Mouse (Mus musculus) heart, embryonic 13.5 days (tissue): ENCODE measurements around the gene Add2. TPM values are rescaled to one million over a fixed set of nuclear protein-coding genes. Genes with fewer than 3 reads are reported as not detected.

Experiments used
- ATAC-seq: fragments of 200-750 bp; cut with Nextera tagmentation; 2 replicates; pipeline ENCODE4 v1.8.0; 2017; ENCODE audit warnings: moderate TSS enrichment; ENCODE audit not compliant: insufficient number of reproducible peaks, low FRiP score, low TSS enrichment; ENCODE audit errors: extremely low read depth
- H3K27ac ChIP-seq: fragments of 300-500 bp; sonication (generic); replicated peaks from 2 replicates; pipeline ENCODE4 v1.5.1; 2015; ENCODE audit warnings: moderate library complexity, mild to moderate bottlenecking, inconsistent platforms
- H3K27me3 ChIP-seq: fragments of 300-500 bp; sonication (generic); replicated peaks from 2 replicates; pipeline ENCODE4 v1.6.1; 2015; ENCODE audit warnings: mild to moderate bottlenecking, inconsistent platforms
- H3K36me3 ChIP-seq: fragments of 300-500 bp; sonication (generic); 2 replicates; pipeline ENCODE4 v1.6.1; 2015; ENCODE audit warnings: mild to moderate bottlenecking, inconsistent platforms
- H3K4me1 ChIP-seq: fragments of 300-500 bp; sonication (generic); 2 replicates; pipeline ENCODE4 v1.6.1; 2015; ENCODE audit warnings: inconsistent platforms
- H3K4me2 ChIP-seq: fragments of 300-500 bp; sonication (generic); 2 replicates; pipeline ENCODE4 v1.6.1; 2015; ENCODE audit warnings: inconsistent platforms, mild to moderate bottlenecking, moderate library complexity
- H3K4me3 ChIP-seq: fragments of 300-500 bp; sonication (generic); 2 replicates; pipeline ENCODE4 v1.5.1; 2015; ENCODE audit warnings: moderate library complexity, mild to moderate bottlenecking, inconsistent platforms
- H3K9ac ChIP-seq: fragments of 300-500 bp; sonication (generic); 2 replicates; pipeline ENCODE4 v1.6.1; 2015; ENCODE audit warnings: inconsistent platforms, mild to moderate bottlenecking, moderate library complexity
- H3K9me3 ChIP-seq: fragments of 300-500 bp; sonication (generic); 2 replicates; pipeline ENCODE4 v1.6.1; 2016; ENCODE audit warnings: inconsistent platforms
- WGBS: fragments of 180-500 bp; shearing (Covaris S2); methylation state at CpG from one replicate; pipeline ENCODE4 v1.1.7; 2015; ENCODE audit warnings: mixed read lengths; 5-methylcytosine and 5-hydroxymethylcytosine counted together
- polyA plus RNA-seq: library from polyadenylated mRNA; unstranded; fragments of >200 nt; fragmentation: Nextera tagmentation; extraction: Ambion mirVana; gene quantifications from 2 replicates; pipeline ENCODE4 v1.2.1, GENCODE M21; 2015

The Add2 gene
- polyA plus RNA-seq, 1 experiment from 2014 or later, result 6.4 TPM

DNA sequence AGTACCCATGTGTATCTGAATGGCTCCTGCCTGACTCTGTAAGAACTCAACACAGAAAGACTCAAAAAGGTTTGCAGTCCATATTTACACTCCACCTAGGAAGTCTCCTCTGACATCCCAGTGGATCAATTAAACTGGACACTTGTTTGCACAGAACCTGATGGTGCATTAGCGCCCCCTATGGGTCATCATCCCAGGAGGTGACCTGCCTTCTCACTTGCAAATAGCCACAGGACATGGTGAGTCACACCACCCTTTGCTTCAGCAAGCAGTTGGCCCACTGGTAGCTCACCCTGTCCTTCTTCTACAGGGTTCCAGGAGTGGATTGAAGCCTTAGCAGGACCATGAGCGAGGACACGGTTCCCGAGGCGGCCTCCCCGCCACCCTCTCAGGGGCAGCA lies 57.0 kb downstream of the Add2 start:
- WGBS, result 61% methylated on average over 6 of the region's 6 CpGs
- Histone ChIP-seq H3K4me3 (no peak overlapping the region), H3K27ac (no peak overlapping the region), H3K4me2 (no peak overlapping the region), H3K9me3 (no peaks in the 10 kb centered on the region), H3K9ac (no peak overlapping the region), H3K36me3 (no peaks in the 10 kb centered on the region), H3K4me1 (peaks cover 5% of the 10 kb centered on the region), H3K27me3 (no peaks in the 10 kb centered on the region)
- ATAC-seq, result no peak

DNA sequence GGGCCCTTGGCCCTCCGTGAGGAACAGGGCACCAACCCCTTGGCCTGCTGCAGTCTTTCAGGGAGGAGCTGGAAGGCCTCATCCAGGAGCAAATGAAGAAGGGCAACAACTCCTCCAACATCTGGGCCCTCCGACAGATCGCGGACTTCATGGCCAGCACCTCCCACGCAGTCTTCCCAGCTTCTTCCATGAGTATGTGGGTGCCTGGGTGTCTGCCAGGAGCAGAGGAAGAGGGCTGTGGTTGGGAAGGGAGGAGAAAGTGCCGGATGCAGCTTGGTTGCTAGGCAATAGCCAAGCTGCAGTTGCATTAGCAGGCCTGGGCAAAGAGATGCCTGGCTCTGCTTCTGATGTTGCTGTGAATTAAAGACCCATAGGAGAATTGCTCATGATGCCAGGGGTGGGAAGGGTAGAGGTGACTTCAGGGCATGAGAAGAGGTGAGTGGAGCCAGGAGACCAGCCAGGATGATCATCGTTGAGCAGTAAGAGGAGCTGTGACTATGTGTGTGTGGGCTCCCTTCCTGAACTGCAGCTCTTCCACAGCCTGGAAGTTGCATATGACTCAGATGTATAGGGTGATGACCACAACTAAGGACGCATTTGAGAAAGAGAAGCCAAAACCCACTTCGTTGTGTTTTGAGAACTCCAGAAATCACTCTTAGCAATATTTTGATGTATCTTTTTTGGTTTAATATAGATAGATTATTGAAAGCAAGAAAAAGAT lies 58.5 kb downstream of the Add2 start:
- Histone ChIP-seq H3K27me3 (no peaks in the 10 kb centered on the region), H3K36me3 (no peaks in the 10 kb centered on the region), H3K27ac (no peak overlapping the region), H3K4me3 (no peak overlapping the region), H3K4me1 (peaks cover 5% of the 10 kb centered on the region), H3K9ac (no peak overlapping the region), H3K4me2 (peak overlapping the region; percentile 3; the same call in 1 of the 2 replicates), H3K9me3 (no peaks in the 10 kb centered on the region)
- ATAC-seq, result no peak
- WGBS, result 56% methylated on average over 9 of the region's 9 CpGs

DNA sequence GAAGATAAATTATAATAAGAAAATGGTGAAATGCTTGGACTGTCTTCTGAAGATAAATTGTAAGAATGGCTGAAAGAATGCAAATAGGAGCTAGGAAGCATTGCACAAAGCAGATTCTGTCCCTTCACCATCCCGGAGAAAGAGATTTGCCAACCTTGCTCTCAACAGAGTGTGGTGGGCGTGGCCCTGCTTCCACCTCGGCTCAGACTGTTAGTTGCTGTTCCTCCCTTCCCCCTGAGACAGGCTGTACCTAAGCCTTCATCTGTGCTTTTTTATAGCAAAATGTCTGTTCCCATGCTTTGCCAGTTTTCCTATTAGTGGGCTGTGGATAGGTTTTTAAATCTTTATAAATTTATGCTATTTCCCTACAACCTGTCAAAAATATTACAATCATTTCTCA lies 59.3 kb downstream of the Add2 start:
- Histone ChIP-seq H3K9me3 (no peaks in the 10 kb centered on the region), H3K36me3 (no peaks in the 10 kb centered on the region), H3K27me3 (no peaks in the 10 kb centered on the region), H3K4me2 (no peak overlapping the region), H3K27ac (no peak overlapping the region), H3K9ac (no peak overlapping the region), H3K4me3 (no peak overlapping the region), H3K4me1 (peaks cover 6% of the 10 kb centered on the region)
- ATAC-seq, result no peak
- 28% methylated on average over 3 of the region's 3 CpGs for WGBS

DNA sequence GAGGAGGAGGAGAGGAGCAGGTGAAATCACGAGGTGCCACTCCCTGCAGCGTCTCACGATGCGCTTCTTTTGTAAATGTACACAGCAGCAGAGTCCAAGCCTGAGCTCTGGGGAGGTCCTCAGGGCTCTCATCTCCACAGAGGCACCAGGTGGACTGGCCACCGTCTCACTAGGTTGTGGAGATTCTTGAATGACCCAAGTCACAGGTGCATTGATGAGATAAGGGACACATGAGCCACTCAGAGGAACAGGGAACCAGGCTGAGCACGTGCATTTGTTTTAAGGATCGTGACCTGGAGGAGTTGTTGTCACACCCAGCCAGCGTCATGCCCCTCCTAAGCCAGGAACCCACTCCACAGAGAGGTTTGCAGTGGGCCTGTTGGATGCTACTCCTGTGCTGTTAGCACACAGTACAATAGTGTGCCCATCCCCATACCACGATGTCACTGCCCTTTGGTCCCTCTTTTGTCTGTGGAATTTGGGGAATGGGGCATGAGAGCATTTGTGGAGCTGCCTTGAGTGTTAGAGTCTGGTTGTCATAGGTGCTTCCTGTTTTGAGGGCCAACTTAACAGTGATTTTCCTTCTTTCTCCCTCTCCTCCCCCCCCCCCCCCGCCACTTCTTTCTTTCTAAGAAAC lies 65.8 kb downstream of the Add2 start:
- ATAC-seq, result peak; percentile 57; the same call in 1 of the 2 replicates
- Histone ChIP-seq H3K27ac (no peak overlapping the region), H3K4me1 (peaks cover 17% of the 10 kb centered on the region; the same call in 1 of the 2 replicates), H3K36me3 (no peaks in the 10 kb centered on the region), H3K4me3 (no peak overlapping the region), H3K9ac (no peak overlapping the region), H3K27me3 (no peaks in the 10 kb centered on the region), H3K9me3 (no peaks in the 10 kb centered on the region), H3K4me2 (no peak overlapping the region)
- 65% methylated on average over 10 of the region's 10 CpGs for WGBS

DNA sequence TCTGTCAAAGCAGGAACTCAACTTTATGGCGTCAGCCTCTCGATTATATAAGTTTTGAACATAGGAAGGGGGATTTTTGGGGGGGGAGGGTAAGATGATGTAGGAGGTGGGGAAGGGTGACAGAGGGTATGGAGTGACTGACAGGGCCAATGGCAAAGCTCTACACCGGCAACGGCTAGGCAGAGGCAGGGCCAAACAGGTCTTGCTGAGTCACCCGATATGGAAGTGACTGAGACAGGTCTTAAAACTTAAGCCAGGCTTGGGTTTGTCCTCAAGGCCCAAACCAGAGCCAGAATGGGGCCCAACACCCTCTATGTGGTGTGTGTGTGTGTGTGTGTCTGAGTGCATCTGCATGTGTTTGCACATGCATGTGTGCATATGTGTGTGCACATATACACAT lies 67.0 kb downstream of the Add2 start:
- Histone ChIP-seq H3K27me3 (0 out of 2 replicates have a peak, but pooled peaks cover 2% of the 10 kb centered on the region), H3K27ac (no peak overlapping the region), H3K9ac (no peak overlapping the region), H3K36me3 (no peaks in the 10 kb centered on the region), H3K4me2 (no peak overlapping the region), H3K4me3 (no peak overlapping the region), H3K4me1 (peaks cover 17% of the 10 kb centered on the region; the same call in 1 of the 2 replicates), H3K9me3 (no peaks in the 10 kb centered on the region)
- WGBS, result 70% methylated on average over 5 of the region's 5 CpGs
- ATAC-seq, result peak; percentile 44; the same call in 1 of the 2 replicates

DNA sequence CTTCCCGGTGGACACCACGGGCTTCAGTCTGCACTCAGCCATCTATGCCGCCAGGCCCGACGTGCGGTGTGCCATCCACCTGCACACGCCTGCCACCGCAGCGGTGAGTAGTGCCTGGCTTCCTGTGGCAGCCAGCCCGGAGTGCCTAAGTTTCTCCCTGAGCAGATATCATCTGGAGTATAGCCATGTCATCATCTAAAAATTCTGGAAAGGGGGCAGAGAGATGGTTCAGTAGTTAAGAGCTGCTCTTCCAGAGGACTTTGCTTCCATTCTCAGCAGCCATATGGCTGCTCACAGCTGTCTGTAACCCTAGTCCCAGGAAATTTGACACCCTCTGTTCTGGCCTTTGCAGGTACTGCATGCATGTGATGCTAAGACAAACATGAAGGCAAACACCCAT lies 68.3 kb downstream of the Add2 start:
- H3K4me3 ChIP-seq, result no peak overlapping the region

DNA sequence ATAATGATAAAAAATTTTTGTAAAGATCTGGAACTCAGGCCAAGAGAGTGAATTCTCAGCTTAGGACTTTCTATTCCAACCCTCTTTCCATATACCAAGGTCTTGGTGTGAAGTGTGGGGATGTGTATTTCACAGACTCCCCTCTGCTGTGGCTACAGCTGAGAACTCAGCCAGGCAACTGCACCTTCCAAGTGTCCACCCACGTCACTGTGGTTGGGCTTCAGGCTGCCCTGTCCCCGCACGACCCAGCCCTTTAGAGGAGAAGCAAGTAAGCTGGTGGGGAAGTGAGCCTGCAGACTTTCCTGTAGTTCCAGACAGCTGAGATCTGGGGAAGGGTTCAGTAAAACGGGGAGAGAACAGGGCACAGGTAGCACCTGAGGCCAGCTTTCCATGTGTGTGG lies 68.7 kb downstream of the Add2 start:
- Histone ChIP-seq H3K27me3 (0 out of 2 replicates have a peak, but pooled peaks cover 2% of the 10 kb centered on the region), H3K4me1 (peaks cover 17% of the 10 kb centered on the region; the same call in 1 of the 2 replicates), H3K4me2 (no peak overlapping the region), H3K9me3 (no peaks in the 10 kb centered on the region), H3K36me3 (no peaks in the 10 kb centered on the region), H3K27ac (no peak overlapping the region), H3K9ac (no peak overlapping the region), H3K4me3 (no peak overlapping the region)
- 50% methylated on average over 4 of the region's 4 CpGs for WGBS
- no peak for ATAC-seq

More for the DNA sequence above, 68.3 kb downstream of the Add2 start:
- ATAC-seq, result no peak
- Histone ChIP-seq H3K4me1 (peaks cover 17% of the 10 kb centered on the region; the same call in 1 of the 2 replicates), H3K27me3 (0 out of 2 replicates have a peak, but pooled peaks cover 2% of the 10 kb centered on the region), H3K36me3 (no peaks in the 10 kb centered on the region), H3K9ac (no peak overlapping the region), H3K9me3 (no peaks in the 10 kb centered on the region), H3K27ac (no peak overlapping the region), H3K4me2 (no peak overlapping the region)
- WGBS, result 88% methylated on average over 10 of the region's 10 CpGs

DNA sequence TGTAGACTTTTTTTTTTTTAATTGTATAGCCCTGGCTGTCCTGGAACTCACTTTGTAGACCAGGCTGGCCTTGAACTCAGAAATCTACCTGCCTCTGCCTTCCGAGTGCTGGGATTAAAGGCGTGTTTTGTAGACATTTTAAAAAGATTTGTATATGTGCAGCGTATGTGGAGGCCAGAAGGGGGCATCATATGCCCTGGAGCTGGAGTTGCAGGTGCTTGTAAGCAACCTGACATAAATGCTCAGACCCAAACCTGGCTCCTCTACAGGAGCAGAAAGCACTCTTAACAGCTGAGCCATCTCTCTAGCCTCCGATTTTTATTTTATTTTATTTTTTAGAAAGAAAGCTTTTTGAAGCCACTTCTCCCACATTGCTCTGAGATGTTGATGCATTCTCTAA lies 70.5 kb downstream of the Add2 start:
- 72% methylated on average over 4 of the region's 4 CpGs for WGBS
- no peak overlapping the region for H3K4me3 ChIP-seq

DNA sequence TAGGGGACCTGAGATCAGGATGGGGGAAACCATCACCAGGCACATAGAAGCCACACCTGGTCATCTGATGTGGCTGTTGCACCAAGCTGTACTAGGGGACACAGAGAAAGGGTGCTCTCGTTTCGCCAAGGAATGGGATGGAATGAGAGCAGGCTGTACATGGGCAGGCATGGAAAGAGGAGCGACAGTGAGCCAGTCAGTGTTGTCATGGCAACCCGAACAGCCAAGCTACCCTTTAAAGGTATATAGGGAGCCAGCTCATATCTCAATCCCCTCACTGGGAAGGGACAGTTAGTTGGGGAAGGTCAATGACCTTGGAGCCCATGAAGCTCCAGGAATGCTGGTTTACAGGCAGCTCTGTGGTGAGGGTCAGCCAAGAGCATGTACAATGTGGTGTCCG lies 73.0 kb downstream of the Add2 start:
- 0 out of 2 replicates have a peak, but pooled peaks cover 2% of the 10 kb centered on the region for H3K27me3 ChIP-seq
- H3K4me3 ChIP-seq, result no peak overlapping the region
- no peaks in the 10 kb centered on the region for H3K36me3 ChIP-seq
- H3K4me2 ChIP-seq, result no peak overlapping the region
- H3K9me3 ChIP-seq, result no peaks in the 10 kb centered on the region
- no peak for ATAC-seq
- H3K9ac ChIP-seq, result no peak overlapping the region
- H3K27ac ChIP-seq, result no peak overlapping the region
- no peaks in the 10 kb centered on the region for H3K4me1 ChIP-seq
- 87% methylated on average over 5 of the region's 5 CpGs for WGBS

More for the DNA sequence above, 70.5 kb downstream of the Add2 start:
- H3K9ac ChIP-seq, result no peak overlapping the region
- no peaks in the 10 kb centered on the region for H3K36me3 ChIP-seq
- 0 out of 2 replicates have a peak, but pooled peaks cover 5% of the 10 kb centered on the region for H3K4me1 ChIP-seq
- no peak for ATAC-seq
- no peak overlapping the region for H3K27ac ChIP-seq
- H3K9me3 ChIP-seq, result no peaks in the 10 kb centered on the region
- H3K4me2 ChIP-seq, result no peak overlapping the region
- H3K27me3 ChIP-seq, result 0 out of 2 replicates have a peak, but pooled peaks cover 2% of the 10 kb centered on the region

DNA sequence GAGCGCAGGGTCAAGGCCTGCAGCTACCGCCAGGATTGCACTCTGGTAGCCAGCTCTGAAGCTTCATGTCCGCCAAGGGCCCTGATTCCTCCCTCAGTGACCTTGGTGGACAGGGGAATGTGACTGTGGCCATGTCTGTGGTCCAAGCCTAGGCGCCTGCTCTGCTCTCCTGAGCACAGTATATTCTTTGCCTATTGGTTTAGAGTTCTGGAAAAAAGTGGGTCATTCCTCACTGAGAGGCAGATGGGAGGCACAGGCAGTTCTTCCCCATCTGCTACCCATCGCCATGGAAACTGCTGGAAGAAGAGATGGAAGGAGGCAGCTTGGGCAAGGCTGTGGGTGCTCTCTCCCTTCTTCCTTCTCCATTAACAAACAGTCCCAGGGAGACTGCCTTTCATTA lies 74.4 kb downstream of the Add2 start:
- Histone ChIP-seq H3K27ac (no peak overlapping the region), H3K36me3 (no peaks in the 10 kb centered on the region), H3K4me1 (no peaks in the 10 kb centered on the region), H3K9me3 (no peaks in the 10 kb centered on the region), H3K4me3 (no peak overlapping the region), H3K27me3 (0 out of 2 replicates have a peak, but pooled peaks cover 2% of the 10 kb centered on the region), H3K4me2 (no peak overlapping the region), H3K9ac (no peak overlapping the region)
- ATAC-seq, result no peak
- WGBS, result 84% methylated on average over 5 of the region's 5 CpGs

DNA sequence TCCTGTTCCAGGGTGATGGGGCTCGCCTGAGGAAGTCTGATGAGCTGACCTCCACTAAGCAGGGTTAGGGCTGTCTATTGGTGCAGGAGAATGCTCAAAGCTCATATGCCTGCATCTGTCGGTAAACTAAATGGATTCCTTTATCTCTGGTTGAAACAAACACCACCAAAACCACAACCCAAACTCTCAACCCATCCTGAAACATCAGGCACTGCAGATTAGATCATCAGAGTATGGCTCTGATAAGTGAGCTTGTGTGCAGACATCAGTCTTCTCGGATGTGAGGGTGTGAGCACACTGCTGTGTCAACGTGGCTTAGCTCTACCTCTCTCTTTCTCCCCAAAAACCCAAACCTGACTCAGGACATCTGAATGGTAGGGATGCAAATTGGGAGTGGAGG lies 75.1 kb downstream of the Add2 start:
- 0 out of 2 replicates have a peak, but pooled peaks cover 2% of the 10 kb centered on the region for H3K27me3 ChIP-seq
- ATAC-seq, result no peak
- H3K4me2 ChIP-seq, result no peak overlapping the region
- no peaks in the 10 kb centered on the region for H3K9me3 ChIP-seq
- H3K27ac ChIP-seq, result no peak overlapping the region
- H3K36me3 ChIP-seq, result no peaks in the 10 kb centered on the region
- no peak overlapping the region for H3K9ac ChIP-seq
- no peaks in the 10 kb centered on the region for H3K4me1 ChIP-seq
- WGBS, result 57% methylated on average over 4 of the region's 4 CpGs
- H3K4me3 ChIP-seq, result no peak overlapping the region
